Mouse (Mus musculus) kidney, adult 9 months (tissue): ENCODE data around the gene Igsf6.

Experiments used
- DNase-seq: peaks from one replicate; pipeline ENCODE4 v3.0.0; 2022

Gene Igsf6

DNA sequence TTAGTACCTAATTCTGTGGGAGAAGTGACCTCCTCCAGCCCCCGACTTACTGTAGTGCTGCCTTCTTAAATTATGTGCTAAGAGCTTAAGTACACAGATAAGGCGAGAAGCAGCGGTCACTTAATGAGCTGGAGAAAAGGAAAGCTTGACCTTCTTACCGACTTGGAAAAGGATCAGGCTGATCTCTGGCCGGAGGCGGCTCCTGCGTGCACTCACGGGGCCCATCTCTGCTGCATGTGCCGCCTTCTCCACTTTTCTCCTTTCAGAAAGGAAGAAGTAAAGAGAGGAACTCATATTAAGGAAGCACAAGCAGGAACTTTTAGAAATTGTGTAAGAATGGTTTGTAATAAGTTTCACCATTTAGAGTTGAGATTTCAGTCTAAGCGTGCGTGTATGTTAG, at the start of gene Igsf6:
Gene Igsf6, minus strand, starts transcription at position 292 of the 400 bp plus-strand sequence.
- peak; percentile 40 for DNase-seq

DNA sequence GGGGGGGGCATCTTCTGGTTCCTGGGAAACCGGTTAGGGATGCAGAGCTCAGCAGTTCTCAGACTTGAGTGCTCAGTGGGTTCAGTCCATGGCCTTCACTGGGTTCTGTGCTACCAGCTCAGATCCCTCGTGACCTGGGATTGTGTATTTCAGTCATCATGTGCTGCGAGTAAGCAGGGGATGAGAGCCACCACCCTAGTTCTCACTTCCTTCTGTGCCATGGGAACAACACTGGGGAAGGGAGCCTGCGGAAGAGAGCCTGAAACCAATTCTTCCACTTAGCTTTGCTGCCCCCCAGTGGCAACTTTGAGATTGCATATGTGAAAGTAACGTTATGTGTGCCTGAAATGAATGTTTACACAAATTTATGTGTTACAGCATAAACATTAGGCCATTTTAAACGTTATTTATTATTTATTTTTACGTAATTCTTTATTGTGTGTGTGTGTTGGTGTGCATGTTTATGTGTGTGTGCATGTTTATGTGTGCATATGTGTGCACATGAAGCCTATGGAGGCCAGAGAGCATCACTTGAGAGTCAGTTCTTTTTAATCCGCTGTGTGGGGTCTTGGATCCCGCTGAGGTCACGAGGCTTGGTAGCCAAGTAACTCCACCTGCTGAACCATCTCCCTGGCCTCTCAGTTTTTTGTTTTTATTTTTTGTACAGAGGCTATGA, 45.9 kb upstream of the Igsf6 start:
- DNase-seq: peak; percentile 86

DNA sequence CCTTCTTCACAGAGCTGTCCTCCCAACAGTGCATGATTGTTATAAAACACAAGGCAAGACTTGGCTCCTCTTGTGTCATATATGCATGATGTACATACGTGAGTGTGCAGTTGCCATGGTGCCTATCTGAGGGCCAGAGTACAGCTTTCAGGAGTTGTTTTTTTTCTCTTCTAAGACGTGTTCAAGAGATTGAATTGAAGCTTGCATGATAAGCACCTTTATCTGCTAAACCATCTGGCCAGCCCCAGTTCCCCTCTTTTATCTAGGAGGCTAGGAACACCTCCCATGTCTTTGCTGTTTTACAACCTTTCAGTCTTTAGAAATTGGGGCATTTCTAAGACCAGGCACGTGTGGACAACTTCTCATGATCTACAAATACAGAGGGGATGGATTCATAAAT, 37.4 kb upstream of the Igsf6 start:
- no peak for DNase-seq

DNA sequence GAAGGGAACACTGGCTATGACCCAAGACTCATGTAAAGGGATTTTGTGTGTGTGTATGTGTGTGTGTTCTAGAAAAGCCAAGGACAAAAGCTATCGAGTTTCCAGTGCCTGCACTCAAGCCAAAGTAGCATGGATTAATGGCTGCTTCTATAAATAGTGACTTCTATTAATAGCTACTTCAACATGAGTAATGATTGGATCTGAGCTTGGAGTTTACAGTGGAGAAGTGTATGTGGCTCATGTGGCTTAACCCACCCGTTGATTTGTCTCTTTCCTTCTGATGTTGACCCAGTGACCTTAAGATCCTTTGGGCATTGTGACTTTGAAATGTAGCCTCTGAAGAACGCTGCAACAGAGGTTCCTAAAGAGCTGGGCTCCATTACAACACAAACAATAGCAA, 36.9 kb upstream of the Igsf6 start:
- peak; percentile 15 for DNase-seq

DNA sequence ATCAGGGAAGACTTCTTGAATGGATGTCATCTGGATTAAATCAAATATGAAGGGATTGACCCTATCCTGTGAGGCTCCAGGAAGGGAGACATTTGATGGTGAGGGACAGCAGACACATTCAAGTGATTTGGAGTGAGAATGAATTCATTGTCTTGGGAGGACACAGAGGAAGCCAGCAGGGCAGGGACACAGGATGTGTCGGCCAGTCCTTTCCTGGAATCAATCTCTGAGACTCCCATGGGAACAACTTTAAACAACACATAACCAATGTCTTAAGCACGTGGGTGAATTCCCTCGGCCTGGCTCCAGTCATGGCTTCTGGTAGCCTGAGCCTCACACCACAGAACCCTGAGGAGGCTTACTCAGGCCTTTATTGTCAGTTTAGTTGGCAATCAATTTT, 33.5 kb upstream of the Igsf6 start:
- peak; percentile 50 for DNase-seq

DNA sequence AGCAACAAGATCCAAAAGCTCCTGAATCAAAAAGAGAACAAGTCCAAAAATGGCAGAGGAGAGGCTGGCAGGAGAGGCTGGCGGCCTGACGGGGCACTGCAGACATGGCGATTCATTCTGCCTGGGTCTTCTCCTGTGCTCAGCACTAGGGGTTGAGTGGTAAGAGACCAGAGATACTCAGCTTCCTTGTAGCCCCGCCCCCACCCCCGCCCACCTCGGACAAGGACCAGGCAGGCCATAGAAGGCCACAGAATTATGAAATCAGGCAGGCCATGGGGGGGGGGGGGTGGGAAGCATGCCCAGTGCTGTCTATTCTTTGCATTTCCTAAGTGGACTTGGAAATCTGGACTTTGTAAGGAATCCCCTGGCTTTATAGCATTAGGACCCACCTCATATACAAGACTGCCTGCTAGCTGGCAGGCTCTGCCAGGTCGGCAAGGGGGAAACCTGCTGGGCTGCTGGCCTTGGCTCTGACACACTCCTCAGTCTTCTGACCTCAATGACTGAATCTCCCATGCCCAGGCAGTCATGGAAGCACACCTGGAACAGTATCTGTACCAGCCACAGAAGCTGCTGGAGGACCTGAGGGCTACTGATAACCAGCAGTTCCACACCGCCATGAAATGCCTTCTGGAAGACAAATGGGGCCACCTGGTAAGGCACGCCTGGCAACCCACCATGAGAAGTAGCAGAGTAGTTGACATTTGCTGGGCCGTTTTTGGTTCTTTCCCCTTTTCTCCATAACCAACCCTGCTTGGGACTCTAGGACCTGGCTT, 24.4 kb upstream of the Igsf6 start:
- DNase-seq: no peak

DNA sequence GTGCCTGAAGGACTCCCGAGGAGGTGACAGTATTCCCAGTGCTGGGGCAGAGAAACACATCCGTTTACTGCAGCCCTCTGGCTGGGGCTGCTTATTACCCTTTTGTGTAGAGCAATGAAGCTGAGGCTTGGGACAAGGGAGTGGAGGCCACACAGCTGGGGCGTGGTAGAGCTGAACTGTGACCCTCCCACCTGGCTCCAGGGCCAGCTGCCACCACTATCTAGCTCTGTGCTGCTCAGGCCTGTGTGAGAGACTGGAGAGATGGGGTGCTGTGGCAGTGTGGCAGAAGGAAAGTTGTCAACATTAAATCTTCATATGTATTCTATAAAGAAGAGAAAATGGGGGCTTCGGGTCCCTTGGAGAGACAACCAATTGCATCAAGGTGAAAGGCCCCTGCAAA, 18.7 kb upstream of the Igsf6 start:
- no peak for DNase-seq

DNA sequence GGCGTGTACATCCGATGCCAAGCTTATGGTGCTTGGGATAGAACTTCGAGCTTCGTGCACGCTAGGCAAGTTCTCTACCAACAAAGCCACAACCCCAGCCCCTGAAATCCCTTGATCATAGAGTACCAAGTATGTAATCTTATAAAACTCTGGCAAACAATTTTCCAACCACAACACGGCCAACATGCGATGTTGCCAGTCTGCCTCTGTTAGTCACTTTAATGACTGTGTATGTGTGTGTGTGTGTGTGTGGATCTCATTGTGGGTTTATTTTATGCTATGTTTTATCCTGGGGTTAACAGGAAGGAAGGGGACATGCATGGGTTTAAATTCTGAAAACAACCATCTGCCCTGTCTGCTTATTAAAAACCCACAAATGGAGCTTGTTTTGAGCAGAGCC, 16.4 kb upstream of the Igsf6 start:
- no peak for DNase-seq

DNA sequence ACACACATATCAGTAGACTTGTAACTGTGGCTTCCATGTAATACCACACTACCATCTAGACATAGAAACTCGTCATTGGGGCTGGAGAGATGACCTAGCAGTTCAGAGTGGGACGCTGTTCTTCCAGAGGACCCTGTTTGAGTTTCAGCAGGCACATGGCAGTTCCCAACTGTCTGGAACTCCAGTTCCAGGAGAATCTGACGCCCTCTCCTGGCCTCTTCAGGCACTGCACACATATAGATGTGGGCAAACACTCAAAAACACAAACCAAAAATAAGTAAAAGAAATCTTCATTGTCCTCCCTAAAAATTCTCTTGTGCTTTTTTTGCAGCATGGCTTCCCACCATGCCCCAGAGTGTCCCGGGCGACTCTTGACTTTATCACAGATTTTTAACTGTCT, 14.4 kb upstream of the Igsf6 start:
- DNase-seq: no peak

DNA sequence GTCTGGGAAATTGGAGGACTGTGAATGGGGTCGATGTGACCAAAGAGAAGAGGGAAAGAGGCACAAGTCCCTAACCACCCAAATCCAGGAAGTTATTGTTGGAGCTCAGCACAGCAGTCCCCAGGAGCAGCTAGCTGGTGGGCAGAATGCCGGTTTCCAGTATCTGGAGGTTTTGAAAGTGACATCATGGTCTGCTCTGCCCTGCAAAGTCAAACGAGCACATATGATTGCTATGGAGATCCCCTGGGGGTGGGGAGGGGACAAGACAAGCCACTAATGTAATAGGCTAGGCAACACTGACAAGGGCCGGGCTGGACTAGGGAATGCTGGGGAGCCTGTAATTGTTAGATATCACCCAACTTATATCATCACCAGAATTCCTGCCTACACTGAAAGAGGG, 11.1 kb upstream of the Igsf6 start:
- no peak for DNase-seq

DNA sequence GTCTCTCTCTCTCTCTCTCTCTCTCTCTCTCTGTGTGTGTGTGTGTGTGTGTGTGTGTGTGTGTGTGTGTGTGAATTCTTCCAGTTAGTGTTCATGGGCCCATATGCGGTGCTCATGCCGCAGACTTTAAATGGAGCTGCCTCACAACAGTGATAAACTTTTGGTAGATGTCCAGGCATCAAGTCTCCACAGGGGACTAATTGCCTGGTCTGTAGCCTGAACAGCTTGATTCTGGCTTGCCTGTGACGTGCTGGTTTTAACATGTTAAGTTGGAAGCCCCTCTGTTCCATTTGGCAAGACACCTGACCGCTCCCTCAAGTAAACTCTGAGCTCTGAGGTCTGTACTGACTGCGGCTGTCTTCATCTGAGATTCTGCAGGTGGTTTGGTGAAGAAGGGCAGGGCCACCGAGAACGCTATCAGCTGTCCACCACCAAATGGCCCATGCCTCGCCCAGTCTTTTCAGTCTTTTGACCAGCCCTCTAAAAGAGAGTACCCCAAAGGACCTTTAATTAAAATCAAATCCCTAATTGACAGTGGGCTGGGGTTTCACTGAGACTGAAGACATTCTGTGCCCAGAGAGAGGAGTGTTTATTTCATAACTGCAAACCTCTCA, 10.6 kb upstream of the Igsf6 start:
- no peak for DNase-seq

DNA sequence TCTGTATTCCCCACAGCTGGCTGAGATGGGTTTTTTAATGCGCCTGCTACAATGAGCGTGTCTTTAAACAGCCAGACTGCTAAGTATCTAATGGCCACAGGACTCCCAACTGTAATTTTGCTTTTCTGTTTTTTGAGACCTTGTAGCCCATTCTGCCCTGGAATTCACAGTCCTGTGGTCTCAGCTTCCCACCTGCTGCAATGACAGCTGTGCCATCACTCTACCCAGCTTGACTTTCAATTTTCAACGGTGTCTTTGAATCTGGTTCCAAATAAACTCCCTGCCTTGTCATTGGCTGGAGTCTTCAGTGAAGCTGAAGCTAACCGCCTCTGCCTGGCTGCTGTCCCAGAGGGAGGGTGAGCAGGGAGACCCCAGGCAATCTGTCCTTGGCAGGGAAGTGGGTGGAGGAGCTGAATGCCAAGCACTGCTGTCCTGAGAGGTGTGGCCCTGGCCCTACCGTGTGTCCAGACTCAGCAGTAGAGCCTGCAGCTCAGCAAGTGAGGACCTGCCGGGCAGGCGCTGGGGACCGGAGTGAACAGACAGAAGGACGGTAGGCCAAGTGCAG, 8.7 kb upstream of the Igsf6 start:
- DNase-seq: no peak

DNA sequence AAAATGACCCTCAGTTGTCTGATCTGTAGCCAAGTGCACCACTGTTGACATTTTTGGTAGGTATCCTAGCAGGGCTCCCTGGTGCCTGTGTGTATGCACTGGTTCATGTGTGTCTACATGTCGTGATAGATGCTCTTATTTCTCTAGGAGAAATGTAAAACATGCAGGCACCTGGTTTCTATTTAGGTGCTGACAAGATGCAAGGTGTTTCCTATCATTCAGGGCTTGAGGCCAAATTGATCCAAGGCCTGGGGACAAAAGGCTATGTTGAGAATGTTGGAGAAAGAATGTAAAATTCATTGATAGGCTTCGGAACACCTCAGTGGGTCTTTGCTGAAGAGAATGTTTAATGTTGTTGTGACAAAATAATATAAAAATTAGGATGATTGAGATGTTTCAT, 7.4 kb upstream of the Igsf6 start:
- DNase-seq: no peak

DNA sequence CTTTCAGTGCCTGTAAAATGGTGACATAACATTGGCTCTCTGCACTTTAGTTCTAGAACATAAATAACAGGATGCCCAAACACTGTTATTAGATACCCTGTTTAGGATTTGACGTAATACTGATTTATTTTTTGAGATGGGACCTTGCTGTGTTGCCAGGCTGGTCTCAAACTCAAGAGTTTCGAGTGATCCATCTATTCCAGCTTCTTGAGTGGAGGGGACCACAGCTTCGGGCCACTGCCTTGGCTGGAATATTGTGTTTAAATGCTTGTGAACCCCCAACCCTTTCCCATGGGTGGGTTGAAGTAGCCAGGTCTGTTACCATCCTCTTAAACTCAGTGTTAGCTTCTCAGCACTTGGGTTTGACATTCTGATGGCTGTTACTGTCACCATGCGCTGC, 7.0 kb upstream of the Igsf6 start, which contains the start of gene Otoa:
Gene Otoa, plus strand, starts transcription at position 301 of the 400 bp plus-strand sequence.
- DNase-seq: no peak

DNA sequence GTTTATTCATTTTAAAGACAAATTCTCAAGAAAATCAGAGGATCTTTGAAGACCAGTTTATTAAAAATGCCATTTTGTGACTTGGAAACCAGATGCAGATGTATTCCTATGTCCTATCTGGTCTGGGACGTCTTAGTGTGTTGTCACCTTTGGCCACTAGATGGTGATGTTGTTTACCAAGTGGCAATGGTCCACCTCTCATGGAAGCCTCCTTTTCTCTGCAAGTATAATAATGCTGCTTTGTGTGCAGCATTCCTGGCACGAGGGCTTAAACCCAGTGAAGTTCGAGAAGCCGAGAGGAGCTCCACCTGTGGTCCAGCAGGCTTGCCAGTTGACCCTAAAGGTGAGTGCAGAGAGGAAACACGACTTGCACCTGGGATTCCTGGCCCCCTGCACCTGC, 3.5 kb upstream of the Igsf6 start:
- peak; percentile 78 for DNase-seq

DNA sequence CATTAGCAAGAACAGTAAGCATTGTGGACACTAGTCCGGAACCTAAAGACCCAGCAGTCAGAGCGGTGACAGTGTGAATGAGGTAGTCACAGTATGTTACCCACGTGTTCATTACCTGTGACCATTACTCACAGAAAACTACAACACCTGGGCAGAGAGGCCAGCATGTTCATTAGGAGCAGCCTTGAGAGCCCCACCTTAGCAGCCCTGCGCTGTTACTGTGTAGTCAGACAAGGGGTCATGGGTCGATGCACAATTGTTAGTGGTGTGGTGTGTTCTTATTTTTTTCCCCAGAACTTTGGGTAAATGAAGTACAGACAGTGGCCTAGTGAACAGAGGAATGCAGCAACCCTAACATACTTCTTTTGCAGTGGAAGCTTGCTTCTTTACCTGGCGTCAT, 2.9 kb upstream of the Igsf6 start:
- DNase-seq: no peak

DNA sequence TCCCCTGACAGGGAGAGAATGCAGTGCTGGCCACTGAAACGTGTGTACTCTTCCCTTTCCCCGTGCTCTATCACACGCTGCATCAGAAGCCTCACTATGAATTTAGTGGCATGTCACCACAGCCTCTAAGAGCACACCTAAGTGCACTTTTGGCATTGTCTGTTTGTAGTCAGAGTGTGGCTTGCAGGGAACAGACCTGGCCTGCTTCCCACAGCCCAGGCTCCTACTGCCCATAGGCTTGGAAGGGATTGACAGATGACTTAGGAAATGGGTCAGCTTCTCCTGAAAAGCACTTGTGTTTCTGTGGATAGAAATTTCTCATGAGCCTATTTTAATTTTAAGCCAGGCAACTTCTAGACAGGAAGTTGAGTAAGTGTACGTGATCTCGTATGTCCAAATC, 1.0 kb upstream of the Igsf6 start:
- no peak for DNase-seq

DNA sequence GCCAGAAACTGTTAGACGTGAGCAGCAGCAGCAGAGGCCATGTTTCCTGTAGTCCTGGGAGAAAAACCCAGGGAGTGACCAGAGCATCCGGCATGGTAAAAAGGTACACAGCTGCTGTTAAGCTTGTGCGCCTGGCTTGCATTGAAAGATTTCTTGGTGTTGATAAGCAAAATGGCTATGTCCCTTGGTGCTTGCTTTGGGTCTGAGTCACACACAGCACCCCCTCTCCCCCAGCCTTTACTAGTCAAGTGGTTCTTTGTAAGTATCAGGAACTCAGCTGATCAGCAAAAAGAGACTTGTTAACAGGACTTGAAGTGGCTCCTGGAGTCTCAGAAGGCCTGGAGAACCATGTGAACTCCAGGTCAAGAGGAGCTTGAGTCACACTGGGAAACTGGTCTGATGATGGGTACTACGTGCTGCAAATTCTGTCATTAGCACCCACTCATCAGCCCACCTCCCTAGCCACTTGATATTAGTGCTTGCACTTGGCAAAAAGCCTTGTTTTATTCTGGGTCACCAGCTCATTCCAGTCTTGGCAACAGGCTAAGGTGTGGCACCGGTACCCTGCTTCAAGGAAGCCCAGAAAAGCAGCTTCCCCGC, 529 bp upstream of the Igsf6 start:
- peak; percentile 9 for DNase-seq

DNA sequence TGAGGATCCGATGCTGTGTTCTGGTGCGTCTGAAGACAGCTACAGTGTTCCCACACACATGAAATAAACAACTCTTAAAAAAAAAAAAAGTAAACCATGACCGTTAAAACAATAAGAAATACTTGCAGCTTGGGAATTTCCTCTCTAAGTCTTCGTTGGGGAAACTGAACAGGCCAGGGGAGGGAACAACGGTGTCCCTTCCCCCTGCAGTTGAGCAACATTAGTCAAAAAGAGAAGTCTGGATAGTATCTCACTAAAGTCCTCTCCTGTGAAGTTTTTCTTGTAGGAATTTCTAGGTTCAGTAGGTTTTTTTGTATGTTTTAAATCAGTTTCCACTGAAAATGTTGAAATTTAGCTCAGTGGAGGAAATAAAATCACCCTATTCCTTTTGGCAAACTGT, 1.9 kb downstream of the Igsf6 start:
- no peak for DNase-seq

DNA sequence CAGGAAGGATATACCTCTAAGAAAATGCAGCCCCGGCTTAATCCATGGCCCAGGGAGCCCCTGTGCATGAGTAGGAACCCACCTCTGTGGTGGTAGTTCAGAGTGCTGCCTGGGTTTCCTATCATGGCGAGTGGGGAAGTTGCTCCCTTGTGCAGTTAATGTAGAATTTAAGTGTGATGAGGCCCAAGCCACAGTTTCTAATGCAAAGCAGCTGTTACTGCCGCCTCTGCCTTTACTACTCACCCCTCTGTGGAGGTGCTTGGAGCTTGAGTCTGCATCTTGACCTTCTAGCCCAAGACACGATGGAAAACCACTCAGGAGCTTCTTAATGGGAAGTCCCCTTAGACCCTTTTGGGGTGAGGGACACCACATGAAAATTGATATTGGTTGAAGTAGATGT, 3.1 kb downstream of the Igsf6 start:
- no peak for DNase-seq

DNA sequence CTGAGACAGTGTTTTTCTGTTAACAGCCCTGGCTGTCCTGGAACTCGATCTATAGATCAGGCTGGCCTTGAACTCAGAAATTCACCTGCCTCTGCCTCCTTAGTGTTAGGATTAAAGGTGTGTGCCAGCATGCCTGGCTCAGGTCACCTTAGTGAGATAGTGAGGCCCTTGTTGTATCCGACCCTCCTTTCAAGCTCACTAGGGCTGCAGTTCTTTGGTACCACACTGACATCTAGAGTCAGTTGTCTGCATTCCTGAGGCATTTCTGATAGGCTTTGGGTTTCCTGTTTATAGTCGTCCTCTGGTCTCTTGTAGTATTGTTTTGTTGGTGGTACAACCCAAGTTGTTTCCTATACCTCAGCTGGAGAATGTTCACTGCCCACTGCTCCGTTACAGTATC, 10.1 kb downstream of the Igsf6 start:
- DNase-seq: peak; percentile 58

DNA sequence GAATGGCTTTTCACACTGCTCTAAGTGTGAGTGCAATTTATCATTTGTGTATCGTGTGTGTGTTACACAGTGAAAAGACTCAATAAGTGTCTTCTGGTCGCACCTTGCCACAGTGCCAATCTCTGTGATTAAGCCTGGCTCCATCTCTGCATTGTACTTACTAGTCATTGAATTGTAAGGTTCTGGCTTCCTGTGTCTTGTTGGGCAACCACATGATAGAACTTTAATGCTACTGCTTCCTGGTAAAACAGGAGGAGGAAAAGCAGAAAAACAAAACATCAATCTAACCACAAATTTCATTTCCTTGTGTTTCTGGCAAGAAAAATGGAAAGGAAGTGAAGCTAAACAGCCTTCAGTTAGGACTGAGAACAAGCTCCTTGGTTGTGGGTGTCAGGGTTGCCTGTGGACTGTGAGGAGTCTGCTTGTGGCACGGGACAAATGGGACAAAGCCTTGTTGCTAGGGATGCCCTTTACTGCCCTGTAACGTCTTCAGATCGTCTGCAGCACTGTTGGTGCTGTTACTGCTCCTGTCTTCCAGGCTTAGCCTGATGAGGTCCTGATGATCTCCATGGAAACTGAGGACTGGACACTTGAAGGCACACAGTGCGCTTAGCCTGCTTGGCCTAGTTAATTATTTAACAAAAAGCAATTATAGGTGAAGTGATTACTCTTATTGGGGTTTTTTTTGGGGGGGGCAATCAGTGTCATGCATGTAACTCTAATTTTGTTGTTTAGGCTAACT, 14.7 kb downstream of the Igsf6 start:
- DNase-seq: no peak

DNA sequence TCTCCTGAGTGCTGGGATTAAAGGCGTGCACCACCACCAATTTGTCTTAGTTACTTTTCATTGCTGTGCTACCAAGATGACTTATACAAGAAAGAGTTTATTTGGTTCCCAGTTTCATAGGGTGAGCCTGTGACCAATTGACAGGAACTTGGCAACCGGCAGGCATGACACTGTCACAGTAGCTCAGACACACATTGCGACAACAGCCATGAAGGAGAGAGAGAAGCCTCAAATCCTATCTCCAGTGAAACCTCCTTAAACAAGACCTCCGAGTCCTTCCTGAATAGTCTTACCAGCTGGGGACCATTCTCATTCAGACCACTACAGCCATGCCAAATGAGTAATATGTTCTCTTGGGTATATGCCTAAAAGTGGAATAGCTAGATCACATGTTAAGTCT, 21.3 kb downstream of the Igsf6 start:
- no peak for DNase-seq
